Mouse (Mus musculus): Measurements from ENCODE around the gene Togaram2.
A peak's percentile ranks its signal among the peaks of the same experiment; 100 is the strongest.

The Togaram2 gene

DNA sequence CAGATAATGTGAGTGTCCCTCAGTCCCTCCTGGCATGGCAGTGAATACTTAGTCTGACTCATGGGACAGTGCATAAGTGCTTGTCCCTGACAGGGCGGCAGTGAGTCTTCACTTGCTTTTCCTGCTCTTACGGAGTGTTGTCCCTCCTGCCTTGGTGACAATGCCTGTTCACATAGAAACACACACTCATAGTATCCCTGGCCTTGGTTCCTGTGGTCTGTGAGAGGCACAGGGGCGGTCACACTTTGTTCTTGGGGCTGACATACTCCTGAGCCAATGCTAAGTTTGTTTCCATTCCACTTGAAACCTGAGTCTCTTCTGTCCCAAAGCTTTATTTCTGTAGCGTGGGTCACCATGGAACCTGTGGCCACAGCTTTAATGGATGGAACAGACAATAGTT lies 9.3 kb downstream of the Togaram2 start:
- no peak for DNase-seq (ENCODE audit: low spot score in 2 of 2)

DNA sequence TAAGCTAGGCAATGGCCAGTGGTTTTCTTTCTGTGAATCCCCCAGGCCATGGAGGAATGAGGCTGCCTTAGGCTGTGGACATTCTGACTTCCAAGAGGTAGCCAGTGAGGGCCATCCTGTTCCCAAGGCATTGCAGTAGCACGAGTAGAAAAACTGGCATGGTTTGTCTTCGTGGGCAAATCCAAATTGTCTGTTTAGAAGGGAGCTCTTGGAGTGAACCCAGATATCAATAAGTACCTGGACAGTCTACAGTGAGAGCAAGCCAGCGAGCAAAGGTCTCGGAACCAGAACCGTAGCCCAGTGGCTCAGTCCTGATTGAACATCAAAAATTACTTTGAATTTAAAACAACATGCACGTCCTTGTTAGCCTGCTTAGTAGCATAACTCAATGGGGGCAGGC lies 10.2 kb downstream of the Togaram2 start:
- DNase-seq (ENCODE audit: low spot score in 2 of 2) = no peak

DNA sequence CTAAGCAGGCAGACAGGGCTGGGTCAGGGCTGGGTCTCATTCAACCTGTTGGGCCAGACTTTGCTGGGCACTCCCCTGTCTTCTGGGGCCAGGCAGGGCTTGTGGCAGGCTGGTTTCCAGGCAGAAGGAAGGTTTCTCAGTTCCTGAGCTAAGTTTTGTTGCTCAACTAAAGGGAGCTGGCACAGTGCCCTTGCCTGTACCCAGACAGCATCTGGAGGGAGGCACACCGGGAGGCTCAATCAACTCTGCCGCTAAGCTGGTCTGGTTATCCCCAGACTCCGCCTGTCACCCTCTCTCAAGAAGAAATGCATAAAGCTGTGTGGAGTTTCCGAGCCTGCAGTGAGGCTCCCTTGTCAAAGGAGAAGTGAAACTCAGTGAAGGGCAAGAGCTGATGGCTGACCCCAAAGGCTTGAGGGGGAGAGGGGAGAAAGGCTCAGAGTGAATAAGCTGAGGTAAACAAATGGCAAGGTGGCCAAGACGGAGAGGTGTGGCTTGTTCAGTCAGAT lies 11.1 kb downstream of the Togaram2 start:
- no peak for DNase-seq (ENCODE audit: low spot score in 2 of 2)

DNA sequence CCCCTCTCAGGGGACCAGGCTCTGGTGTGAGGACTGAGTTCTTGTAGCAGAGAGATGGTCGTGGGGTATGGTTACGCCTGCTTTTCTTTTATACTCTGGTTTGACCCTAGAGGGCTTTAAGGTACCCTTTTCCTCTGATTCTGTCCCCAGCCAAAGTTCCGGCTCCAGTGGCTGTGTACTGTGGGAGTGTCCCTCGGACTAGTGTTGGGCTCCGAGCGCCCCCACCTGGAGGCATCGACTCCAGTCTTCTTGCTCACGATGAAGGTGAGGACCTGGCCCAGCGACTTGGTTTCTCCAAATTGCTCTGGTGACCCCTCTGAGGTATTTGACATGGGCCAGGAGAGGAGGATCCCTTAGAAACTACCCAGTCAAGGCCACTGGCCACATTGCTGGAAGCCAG lies 14.4 kb downstream of the Togaram2 start:
- no peak for DNase-seq (ENCODE audit: low spot score in 2 of 2)

DNA sequence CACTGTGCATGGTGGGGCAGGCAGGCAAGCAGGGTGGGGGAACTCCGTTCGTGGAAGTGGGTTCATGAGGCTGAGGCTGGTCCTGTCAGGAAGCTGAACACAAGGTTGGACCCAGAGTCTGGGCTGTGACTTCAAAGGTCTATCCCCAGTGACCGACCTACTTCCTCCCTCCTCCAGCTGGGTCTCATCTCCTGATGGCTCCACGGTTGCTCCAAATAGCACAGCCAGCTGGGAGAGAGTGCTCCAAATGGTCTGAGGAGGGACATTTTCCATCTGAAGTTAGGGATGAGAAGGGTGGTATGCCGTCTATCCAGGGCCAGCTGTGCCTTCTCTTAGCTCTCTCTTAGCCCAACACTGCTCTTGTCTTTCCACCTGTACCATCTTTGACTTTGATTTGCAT lies 16.8 kb downstream of the Togaram2 start:
- DNase-seq (ENCODE audit: low spot score in 2 of 2) = no peak

DNA sequence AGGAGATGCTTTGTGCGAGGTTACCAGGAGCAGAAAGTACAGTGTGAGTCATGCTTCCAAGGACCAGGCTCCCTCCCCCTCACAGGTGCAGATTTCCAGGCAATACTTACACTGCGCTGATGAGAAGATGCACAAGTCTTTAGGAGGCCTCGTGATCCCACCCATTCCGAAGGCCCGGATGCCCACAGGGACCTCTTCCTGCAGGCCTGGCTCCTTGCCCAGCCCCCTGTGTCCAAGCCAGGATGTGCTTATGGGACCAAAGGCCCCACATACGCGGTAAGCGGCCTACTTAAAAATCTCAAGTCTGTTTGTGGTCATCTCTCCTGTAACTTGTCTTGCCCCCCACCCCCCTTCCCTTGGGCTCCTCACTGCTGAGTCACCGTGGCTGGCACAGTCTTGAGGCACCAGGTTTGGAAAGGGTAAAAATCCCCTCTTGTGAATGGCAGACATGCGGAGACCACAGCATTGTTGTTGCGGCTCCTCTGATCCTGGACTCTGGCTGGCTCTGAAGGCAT lies 18.4 kb downstream of the Togaram2 start:
- DNase-seq (ENCODE audit: low spot score in 2 of 2) = peak; percentile 46 to 58

DNA sequence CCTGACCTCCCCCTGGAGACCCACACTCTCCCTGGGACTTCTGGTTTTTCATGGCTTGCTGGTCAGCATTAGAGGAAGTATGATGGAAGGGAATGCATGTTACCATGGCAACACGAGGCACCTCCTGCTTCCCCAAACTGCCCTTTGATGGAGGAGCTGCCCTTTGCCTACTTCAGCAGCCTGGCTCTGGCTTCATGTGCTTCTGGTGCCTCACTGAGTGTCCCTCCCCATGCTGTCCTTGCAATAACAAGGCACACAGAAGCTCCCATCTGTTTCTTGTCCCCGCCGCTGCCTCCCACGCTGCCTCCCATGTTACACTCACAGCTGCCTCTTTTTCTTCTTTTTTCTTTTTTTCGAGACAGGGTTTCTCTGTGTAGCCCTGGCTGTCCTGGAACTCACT lies 20.3 kb downstream of the Togaram2 start:
- DNase-seq (ENCODE audit: low spot score in 2 of 2) = peak; percentile 68 to 72

DNA sequence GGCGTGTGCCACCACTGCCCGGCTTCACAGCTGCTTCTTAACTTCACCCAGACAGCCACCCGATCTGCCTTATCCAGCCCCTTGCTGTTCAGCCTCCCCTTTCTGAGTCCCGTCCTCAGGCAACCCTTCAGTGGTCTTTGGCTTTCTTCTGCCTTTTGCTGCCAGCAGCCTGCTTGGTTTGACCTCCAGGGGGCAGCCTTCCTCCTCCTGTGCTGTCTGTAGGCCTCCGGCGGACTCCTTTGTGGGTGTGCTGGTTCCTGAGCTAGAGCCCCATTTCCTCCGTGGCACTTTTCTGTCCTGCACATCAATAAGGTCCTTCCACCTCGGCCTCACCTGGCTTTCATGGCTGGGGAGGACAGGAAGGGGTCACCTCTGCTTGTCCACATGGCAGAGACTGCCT lies 20.7 kb downstream of the Togaram2 start:
- no peak for DNase-seq (ENCODE audit: low spot score in 2 of 2)

DNA sequence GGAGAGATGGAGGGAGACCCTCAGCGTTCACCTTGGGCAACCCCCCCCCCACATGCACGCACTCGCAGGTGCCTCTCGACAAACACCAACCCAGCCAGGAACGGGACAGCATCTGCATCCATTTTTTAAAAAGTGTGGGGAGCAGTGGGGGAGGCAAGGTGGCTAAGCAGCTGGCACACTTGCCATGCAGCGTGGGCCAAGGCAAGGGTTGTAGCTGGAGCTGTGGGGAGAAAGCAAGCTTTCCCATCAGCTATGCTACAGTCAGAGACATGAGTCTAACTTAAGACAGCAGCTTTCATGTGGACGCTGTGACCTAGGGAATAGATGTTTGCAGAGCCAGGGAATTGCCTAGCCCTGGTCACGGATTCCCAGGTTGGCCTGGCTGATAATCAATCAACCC lies 22.1 kb downstream of the Togaram2 start:
- no peak for DNase-seq (ENCODE audit: low spot score in 2 of 2)

DNA sequence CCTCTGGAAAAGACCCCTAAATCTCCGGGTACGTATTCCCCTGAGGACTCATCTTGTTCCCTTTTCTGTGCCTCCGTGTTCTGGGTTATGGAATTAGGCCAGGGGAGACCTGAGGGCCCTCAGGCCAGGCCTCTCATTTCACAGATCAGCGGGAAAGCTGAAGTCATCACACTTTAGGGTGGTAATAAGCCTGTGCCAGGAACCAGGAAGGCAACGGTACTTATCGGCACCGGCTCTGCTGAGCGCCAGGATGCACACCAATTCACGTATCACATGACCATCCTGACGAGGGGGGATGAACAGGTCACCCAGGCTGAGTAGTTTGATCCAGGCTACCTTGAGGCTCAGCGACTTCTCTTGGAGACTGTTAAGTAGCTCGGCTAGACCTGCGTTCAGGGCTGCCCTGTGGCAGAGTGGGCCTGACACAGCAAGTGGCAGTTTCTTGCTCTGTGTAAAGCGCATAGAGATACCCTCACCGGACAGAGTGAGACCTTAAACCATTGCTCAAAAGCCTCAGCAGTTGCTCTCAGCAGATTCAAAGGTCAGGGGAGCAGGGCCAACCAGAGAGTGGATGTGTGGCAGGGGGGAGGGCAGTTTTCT lies 22.8 kb downstream of the Togaram2 start:
- no peak for DNase-seq (ENCODE audit: low spot score in 2 of 2)

DNA sequence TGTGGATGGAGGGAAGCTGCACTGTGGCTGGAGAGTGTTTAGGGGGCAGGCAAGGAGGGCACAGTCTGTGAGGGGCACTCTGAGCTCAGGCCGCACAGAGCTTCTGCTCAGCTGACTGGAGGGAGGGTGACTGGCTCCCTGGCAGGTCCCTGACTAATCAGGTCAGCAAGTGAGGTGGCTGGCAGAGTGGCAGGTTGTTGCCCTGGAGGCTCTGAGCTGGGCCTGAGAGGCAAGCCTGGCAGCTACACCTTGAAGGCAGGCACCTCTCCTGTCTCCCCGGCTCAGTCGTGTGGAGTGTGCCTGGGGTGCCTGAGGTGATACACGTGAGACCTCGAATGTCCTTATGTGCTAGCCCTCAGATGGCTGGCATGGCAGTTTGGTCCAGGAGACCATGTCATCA lies 23.3 kb downstream of the Togaram2 start:
- DNase-seq (ENCODE audit: low spot score in 2 of 2) = no peak

DNA sequence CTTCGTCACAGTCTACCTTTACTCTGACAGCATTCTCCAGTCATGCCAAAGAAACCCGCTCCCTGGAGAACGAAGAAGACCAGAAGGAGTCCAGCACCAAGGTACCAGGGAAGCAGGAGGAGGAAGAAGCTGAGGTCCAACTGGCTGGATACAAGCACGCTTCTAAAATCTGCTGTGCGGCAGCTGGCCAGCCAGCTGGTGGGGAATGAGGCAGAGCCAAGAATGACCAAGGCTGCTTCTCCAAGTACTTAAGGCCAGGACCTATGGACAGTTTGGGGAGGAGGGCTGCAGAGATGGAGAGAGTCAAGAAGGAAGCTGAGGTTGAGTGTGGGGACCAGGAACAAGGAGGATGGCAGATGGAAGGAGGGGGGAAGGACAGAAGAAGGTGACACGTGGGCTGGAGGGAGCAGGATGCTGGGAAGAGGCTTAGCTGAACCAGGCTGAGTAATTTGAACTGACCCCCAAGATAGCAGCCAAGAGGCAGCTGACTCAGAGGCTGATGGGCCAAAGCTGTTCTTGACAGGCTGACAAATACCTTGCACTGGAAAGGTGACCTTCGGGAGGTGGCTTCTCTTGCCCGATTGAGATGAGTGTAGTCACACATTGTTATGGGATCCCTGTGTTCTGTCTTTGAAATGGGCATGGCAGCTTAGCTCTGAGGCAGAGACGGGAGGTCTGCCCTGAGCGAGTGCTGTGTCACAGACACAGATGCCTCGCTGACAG lies 25.0 kb downstream of the Togaram2 start:
- no peak for DNase-seq (ENCODE audit: low spot score in 2 of 2)

DNA sequence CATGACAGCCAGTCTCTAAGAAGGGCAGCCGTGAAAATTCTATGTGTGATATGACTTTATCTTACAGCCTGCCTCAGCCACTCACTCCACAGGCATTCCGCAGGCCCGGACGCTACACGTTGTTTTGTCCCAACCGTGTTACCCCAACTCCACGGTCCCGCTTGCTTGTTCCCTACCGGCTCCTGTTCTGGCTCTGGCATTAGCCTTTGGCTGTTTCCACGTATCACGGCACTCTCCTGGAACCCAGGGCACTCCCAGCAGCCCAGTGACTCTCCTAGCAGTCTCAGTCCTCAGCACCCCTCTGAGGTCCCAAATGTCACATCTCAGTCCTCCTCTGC lies 25.5 kb downstream of the Togaram2 start:
- DNase-seq (ENCODE audit: low spot score in 2 of 2) = no peak

DNA sequence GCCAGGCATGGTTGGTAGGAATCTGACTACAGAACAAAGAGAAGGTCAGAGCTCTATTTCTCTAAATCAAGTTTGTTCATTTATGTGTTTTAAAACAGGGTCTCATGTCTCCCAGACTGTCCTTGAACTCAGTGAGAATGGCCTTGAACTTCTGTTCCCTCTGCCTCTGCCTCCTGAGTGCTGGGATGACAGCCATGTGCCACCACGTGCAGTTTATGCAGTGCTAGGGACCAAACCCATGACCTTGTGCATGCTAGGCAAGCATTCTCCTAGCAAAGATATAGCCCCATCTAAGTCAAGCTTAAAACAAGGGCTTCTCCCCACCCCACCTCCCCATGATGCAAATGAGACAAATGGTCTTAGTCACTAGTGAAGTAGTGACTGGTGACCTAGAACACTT lies 32.1 kb downstream of the Togaram2 start:
- DNase-seq (ENCODE audit: low spot score in 2 of 2) = no peak

DNA sequence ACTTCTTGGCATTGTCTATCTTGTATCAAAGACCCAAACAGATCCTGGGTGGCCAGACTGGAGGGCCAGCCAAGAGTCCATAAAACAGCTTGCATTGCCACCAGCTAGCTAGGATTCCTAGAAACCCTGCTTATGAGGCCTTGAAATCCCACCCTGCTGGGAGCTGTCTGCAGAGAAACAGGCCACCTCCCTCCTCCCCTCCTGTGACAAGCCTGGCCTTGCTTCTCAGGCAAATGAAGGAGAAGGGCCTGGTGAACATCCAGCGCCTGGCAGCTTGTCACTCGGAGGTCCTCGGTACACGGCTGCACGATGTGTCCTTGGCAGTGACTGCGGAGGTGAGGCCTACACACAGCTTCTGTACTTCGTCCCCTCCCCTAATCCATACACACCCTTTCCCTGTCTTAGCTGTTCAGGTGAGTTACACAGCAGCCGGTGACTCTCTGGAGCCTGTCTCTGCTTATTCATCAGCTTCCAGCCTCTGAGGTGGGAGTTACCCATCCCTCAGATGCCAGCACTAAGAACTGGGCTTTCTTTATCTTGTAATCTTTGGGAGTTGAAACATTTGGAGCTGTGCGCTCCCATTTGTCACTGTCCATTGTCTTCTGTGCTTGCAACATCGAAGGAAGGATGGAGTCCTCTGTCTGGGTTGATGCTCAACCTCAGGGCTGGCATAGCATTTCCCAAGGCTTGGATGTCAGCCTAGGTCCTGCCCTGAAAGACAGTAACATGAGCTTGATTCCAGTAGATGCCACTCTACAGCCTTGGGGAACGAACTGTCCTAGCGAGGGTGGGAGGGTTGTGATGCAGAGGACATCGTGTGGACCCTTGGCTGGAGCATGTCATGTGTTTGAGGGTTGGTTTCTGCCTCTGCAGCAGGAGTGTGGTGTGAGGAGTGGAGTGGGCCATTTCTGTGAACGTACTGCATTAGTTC lies 32.8 kb downstream of the Togaram2 start:
- DNase-seq (ENCODE audit: low spot score in 2 of 2) = no peak

DNA sequence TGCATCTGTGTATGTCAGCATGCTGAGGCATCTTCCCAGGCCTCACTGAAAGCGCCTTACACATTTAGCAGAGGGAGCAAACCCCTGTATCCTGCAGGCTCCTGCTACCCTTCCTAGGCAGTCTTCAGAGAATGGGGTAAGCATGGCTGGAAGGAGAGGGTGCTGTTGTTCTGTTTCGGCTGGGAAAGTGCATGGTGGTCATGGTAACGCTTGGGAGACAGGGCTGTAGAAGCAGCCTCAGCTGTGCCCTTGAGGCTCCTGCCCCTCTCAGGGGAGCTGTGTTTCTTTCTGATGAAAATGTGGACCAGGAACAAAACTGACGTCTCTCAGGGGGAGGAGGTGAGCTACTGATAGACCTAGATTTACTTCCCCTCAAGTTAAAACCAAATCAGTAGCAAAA lies 34.7 kb downstream of the Togaram2 start:
- DNase-seq (ENCODE audit: low spot score in 2 of 2) = no peak

DNA sequence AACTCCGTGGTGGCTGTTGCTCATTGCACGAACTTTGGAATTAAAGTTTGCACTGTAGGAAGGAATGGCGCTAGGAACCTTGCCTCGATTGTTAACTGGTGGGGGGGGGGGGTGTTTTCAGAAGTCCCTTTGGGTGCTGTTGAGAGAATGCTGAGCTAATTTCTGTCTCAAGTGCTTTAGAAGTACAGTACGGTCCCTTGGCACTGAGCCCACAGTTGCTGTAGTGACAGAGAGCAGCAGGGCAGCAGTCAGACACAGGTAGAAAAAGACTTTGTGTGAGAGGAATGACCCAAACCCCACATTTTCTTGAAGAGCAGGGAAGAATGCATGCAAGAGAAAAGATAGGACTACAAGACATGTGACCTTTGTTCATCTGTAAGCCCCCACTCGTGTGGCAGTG lies 39.2 kb downstream of the Togaram2 start:
- no peak for DNase-seq (ENCODE audit: low spot score in 2 of 2)

DNA sequence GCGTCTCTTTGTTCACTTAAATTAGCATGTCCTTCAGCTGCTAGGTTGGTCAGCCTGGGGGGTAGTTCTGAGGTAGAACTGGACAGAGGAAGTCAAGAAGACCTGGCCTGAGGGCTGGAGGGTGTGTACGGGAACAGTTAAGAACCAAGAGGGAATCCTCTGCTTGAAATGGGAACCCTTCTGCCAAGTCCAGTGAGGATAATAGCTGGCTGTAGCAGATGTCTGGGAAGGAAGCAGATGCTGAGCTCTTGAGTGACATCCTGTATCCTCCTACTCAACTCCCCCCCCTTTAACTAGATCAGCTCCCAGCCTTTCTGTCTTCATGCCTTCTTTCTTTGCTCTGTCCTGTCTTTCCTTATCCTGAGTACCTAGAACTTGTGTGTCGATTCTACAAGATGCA lies 42.0 kb downstream of the Togaram2 start:
- DNase-seq (ENCODE audit: low spot score in 2 of 2) = peak in 1 of 2 experiments; percentile 66

DNA sequence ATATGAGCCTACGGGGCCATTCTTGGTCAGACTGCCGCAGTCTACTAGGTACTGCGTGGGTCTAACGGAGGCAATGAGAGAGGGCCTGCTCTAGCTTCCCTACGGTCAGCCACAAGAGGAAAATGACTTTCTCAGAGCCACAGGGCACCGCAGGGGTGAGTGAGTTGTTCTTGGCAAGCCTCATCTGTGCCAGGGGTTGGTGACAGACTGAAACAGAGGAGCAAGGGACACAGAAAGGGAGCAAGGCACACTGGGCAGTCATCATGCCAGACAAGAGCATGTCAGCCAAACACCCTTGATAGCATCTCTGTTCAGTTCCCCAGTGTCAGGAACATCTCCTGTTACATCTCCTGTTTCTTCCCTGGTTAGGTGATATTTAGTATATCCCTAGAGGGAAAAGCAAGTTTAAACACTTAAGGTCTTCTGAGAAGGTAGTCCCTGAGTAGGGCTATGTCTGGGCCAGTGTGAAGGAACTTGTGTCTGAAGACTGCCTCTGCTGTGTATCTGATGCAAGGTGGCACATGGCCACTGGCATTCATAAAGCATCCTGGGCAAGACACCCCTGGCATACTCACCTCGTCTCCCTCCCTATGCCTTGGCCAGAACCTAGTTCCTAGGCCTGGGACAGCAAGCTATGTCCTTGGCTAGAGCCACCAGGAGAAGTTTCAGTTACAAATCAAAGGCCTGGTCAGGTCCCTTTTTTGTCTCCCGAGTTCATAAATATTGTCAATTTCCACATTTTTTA lies 45.0 kb downstream of the Togaram2 start:
- no peak for DNase-seq (ENCODE audit: low spot score in 2 of 2)

DNA sequence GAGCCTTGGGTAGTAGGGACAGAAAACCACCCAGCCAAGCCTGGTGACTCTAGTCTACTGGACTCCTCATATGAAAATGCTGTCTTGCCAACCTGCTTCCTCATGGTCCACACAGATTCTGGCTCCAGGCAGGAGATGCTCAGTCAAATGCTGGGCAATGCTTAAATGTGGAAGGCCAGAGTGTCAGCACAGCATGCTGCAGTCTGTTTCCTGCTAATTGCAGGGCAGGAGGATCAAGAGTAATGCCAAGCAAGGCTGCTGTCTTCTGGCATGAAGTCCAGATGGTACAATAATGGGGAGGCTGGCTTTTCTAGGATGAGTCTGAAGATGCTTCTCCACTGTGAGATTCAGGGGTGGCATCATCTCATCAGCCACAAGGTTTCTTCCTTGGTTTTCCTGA lies 47.4 kb downstream of the Togaram2 start:
- DNase-seq (ENCODE audit: low spot score in 2 of 2) = no peak

DNA sequence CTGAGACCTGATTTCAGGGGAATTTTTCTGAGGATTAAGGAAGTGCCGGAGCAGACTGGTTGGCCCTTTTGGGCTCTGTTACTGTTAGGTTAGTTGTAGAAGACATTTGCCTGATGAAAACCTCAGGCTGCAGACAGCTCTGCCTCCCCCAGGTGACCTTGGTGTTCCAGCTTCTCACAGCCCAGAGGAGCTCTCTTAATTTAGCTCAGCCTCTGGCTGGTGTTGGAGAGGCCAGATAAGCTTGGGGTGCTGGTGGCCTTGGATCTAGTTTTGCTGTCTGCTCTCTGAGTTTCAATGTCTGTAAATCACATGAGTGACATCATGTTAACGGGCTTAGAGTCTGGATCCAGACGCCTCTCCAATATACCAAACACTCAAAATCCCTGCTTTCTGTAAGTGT lies 48.0 kb downstream of the Togaram2 start:
- no peak for DNase-seq (ENCODE audit: low spot score in 2 of 2)

DNA sequence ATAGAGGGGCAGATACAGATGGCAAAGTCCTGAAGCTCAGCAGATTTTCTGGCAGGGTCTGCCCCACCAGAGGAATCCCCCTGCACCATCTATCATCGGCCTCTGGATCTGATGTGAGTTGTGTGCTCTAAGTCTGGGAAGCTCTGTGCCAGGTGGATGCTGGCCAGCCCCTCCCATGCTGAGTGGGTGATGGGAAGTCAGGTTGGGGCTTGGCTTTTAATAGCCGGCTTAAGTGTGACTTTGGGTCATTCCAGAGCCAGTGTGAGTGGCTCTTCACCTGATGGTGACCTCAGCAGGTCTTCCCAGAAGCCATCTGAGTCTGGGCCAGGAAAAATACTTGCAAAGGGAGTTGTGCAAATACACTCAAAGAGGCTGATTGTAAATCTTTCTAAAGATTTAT lies 57.6 kb downstream of the Togaram2 start:
- no peak for DNase-seq (ENCODE audit: low spot score in 2 of 2)
